Mouse (Mus musculus) forebrain, embryonic 12.5 days (tissue): ENCODE data around the gene Gm21988. TPM values are rescaled to one million over a fixed set of nuclear protein-coding genes. Genes with fewer than 3 reads are reported as not detected.

Source experiments
- ATAC-seq: fragments of 200-750 bp; cut with Nextera tagmentation; 2 replicates; pipeline ENCODE4 v1.8.0; 2017; ENCODE audit warnings: moderate TSS enrichment; ENCODE audit not compliant: low FRiP score
- H3K27ac ChIP-seq: fragments of 300-500 bp; sonication (generic); 2 replicates; pipeline ENCODE4 v1.5.1; 2016; ENCODE audit warnings: mild to moderate bottlenecking
- H3K27me3 ChIP-seq: fragments of 300-500 bp; sonication (generic); 2 replicates; pipeline ENCODE4 v1.6.1; 2016; ENCODE audit warnings: mild to moderate bottlenecking
- H3K36me3 ChIP-seq: fragments of 300-500 bp; sonication (generic); replicated peaks from 2 replicates; pipeline ENCODE4 v1.6.1; 2016; ENCODE audit warnings: mild to moderate bottlenecking
- H3K4me1 ChIP-seq: fragments of 300-500 bp; sonication (generic); 2 replicates; pipeline ENCODE4 v1.6.1; 2016
- H3K4me2 ChIP-seq: fragments of 300-500 bp; sonication (generic); 2 replicates; pipeline ENCODE4 v1.6.1; 2016; ENCODE audit warnings: mild to moderate bottlenecking, moderate library complexity
- H3K4me3 ChIP-seq: fragments of 300-500 bp; sonication (generic); replicated peaks from 2 replicates; pipeline ENCODE4 v1.5.1; 2016; ENCODE audit warnings: mild to moderate bottlenecking
- H3K9ac ChIP-seq: fragments of 300-500 bp; sonication (generic); 2 replicates; pipeline ENCODE4 v1.6.1; 2016; ENCODE audit warnings: mild to moderate bottlenecking
- H3K9me3 ChIP-seq: fragments of 300-500 bp; sonication (generic); 2 replicates; pipeline ENCODE4 v1.6.1; 2016
- WGBS: fragments of 180-500 bp; shearing (Covaris S2); methylation state at CpG from one replicate; pipeline ENCODE4 v1.1.7; 2016; 5-methylcytosine and 5-hydroxymethylcytosine counted together
- polyA plus RNA-seq: library from polyadenylated mRNA; unstranded; fragments of >200 nt; fragmentation: Nextera tagmentation; extraction: Ambion mirVana; gene quantifications from 2 replicates; pipeline ENCODE4 v1.2.1, GENCODE M21; 2016

Gene Gm21988
- polyA plus RNA-seq, 1 experiment from 2014 or later: 11.2 TPM

GRCm38 (mm10) chr11:70254931-70255531 is 15.4 kb upstream of the Gm21988 start, which contains the start of gene Alox12:
TSS of gene Alox12 (minus strand) at chr11:70255353.
- Histone ChIP-seq H3K36me3 (no peaks in the 10 kb centered on the region), H3K9ac (no peak within 1 kb of the TSS), H3K4me1 (peaks cover 12% of the 10 kb centered on the region; the same call in 1 of the 2 replicates), H3K4me2 (peak within 1 kb of the TSS; percentile 39), H3K4me3 (peak within 1 kb of the TSS; percentile 24), H3K27me3 (peaks cover 72% of the 10 kb centered on the region), H3K9me3 (no peaks in the 10 kb centered on the region), H3K27ac (no peak within 1 kb of the TSS)
- WGBS: 1% methylated on average over 25 of the region's 25 CpGs
- no peak for ATAC-seq

- H3K9me3 ChIP-seq: no peaks in the 10 kb centered on the region
- WGBS: 7% methylated on average over 18 of the region's 18 CpGs
- peak overlapping the region; percentile 24 for H3K4me3 ChIP-seq
- H3K4me2 ChIP-seq: peak overlapping the region; percentile 39; the same call in 1 of the 2 replicates
- no peak for ATAC-seq
- H3K4me1 ChIP-seq: peaks cover 12% of the 10 kb centered on the region; the same call in 1 of the 2 replicates
- H3K36me3 ChIP-seq: no peaks in the 10 kb centered on the region
- no peak overlapping the region for H3K27ac ChIP-seq
- H3K27me3 ChIP-seq: peaks cover 73% of the 10 kb centered on the region
- H3K9ac ChIP-seq: no peak overlapping the region
Measured at GRCm38 (mm10) chr11:70254337-70254736, 14.7 kb upstream of the Gm21988 start.

GRCm38 (mm10) chr11:70251853-70252252 is 12.2 kb upstream of the Gm21988 start:
- peaks cover 76% of the 10 kb centered on the region for H3K27me3 ChIP-seq

GRCm38 (mm10) chr11:70250150-70250549 is 10.5 kb upstream of the Gm21988 start:
- H3K4me3 ChIP-seq: no peak overlapping the region
- peaks cover 11% of the 10 kb centered on the region; the same call in 1 of the 2 replicates for H3K4me1 ChIP-seq
- 77% methylated on average over 11 of the region's 11 CpGs for WGBS
- H3K27ac ChIP-seq: no peak overlapping the region
- H3K4me2 ChIP-seq: no peak overlapping the region
- no peak for ATAC-seq
- no peaks in the 10 kb centered on the region for H3K36me3 ChIP-seq
- H3K27me3 ChIP-seq: peaks cover 62% of the 10 kb centered on the region
- no peaks in the 10 kb centered on the region for H3K9me3 ChIP-seq
- H3K9ac ChIP-seq: no peak overlapping the region

More at GRCm38 (mm10) chr11:70251853-70252252, 12.2 kb upstream of the Gm21988 start:
- 80% methylated on average over 8 of the region's 8 CpGs for WGBS
- ATAC-seq: no peak
- peaks cover 12% of the 10 kb centered on the region; the same call in 1 of the 2 replicates for H3K4me1 ChIP-seq
- H3K36me3 ChIP-seq: no peaks in the 10 kb centered on the region
- H3K27ac ChIP-seq: no peak overlapping the region
- no peak overlapping the region for H3K4me3 ChIP-seq
- no peak overlapping the region for H3K4me2 ChIP-seq
- H3K9ac ChIP-seq: no peak overlapping the region
- no peaks in the 10 kb centered on the region for H3K9me3 ChIP-seq

GRCm38 (mm10) chr11:70247136-70247845 is 7.7 kb upstream of the Gm21988 start:
- no peak overlapping the region for H3K27ac ChIP-seq
- ATAC-seq: no peak
- no peaks in the 10 kb centered on the region for H3K4me1 ChIP-seq
- H3K36me3 ChIP-seq: no peaks in the 10 kb centered on the region
- H3K4me2 ChIP-seq: no peak overlapping the region
- no peak overlapping the region for H3K4me3 ChIP-seq
- no peaks in the 10 kb centered on the region for H3K9me3 ChIP-seq
- 47% methylated on average over 9 of the region's 9 CpGs for WGBS
- H3K27me3 ChIP-seq: peaks cover 45% of the 10 kb centered on the region
- no peak overlapping the region for H3K9ac ChIP-seq

GRCm38 (mm10) chr11:70242591-70242990 is 3.0 kb upstream of the Gm21988 start:
- Histone ChIP-seq H3K27ac (no peak overlapping the region), H3K4me2 (no peak overlapping the region), H3K36me3 (no peaks in the 10 kb centered on the region), H3K4me1 (peaks cover 22% of the 10 kb centered on the region), H3K4me3 (no peak overlapping the region), H3K27me3 (peaks cover 18% of the 10 kb centered on the region), H3K9ac (no peak overlapping the region), H3K9me3 (no peaks in the 10 kb centered on the region)
- no peak for ATAC-seq
- 72% methylated on average over 11 of the region's 11 CpGs for WGBS

- Histone ChIP-seq H3K4me3 (peak overlapping the region; percentile 89), H3K4me1 (peaks cover 34% of the 10 kb centered on the region), H3K9me3 (no peaks in the 10 kb centered on the region), H3K4me2 (peak overlapping the region; percentile 98), H3K9ac (peak overlapping the region; percentile 85), H3K27me3 (0 out of 2 replicates have a peak, but pooled peaks cover under 1% of the 10 kb centered on the region), H3K27ac (peak overlapping the region; percentile 94), H3K36me3 (peaks cover 20% of the 10 kb centered on the region)
- no peak for ATAC-seq
- 14% methylated on average over 23 of the region's 23 CpGs for WGBS
Measured at GRCm38 (mm10) chr11:70238591-70239440, 814 bp downstream of the Gm21988 start.

GRCm38 (mm10) chr11:70237457-70238167 is 2.0 kb downstream of the Gm21988 start, which contains the start of gene 0610010K14Rik:
TSS of gene 0610010K14Rik (minus strand) at chr11:70237914.
- Histone ChIP-seq H3K27ac (peak within 1 kb of the TSS; percentile 94), H3K4me2 (peak within 1 kb of the TSS; percentile 98), H3K4me3 (peak within 1 kb of the TSS; percentile 89), H3K4me1 (peaks cover 41% of the 10 kb centered on the region), H3K27me3 (no peaks in the 10 kb centered on the region), H3K36me3 (peaks cover 20% of the 10 kb centered on the region), H3K9ac (peak within 1 kb of the TSS; percentile 85), H3K9me3 (no peaks in the 10 kb centered on the region)
- peak; percentile 93 for ATAC-seq
- WGBS: under 1% methylated on average over 67 of the region's 70 CpGs

- Histone ChIP-seq H3K9me3 (no peaks in the 10 kb centered on the region), H3K27me3 (peaks cover 5% of the 10 kb centered on the region; the same call in 1 of the 2 replicates), H3K4me3 (peak overlapping the region; percentile 89), H3K4me1 (peaks cover 46% of the 10 kb centered on the region), H3K4me2 (peak overlapping the region; percentile 98), H3K27ac (peak overlapping the region; percentile 94; the same call in 1 of the 2 replicates), H3K36me3 (peaks cover 20% of the 10 kb centered on the region), H3K9ac (peak overlapping the region; percentile 85)
- ATAC-seq: no peak
- 40% methylated on average over 7 of the region's 7 CpGs for WGBS
Measured at GRCm38 (mm10) chr11:70236717-70237116, 2.9 kb downstream of the Gm21988 start.

GRCm38 (mm10) chr11:70235254-70235900 is 4.3 kb downstream of the Gm21988 start:
- H3K9me3 ChIP-seq: no peaks in the 10 kb centered on the region
- no peak overlapping the region for H3K4me3 ChIP-seq
- H3K36me3 ChIP-seq: peaks cover 20% of the 10 kb centered on the region
- H3K27ac ChIP-seq: no peak overlapping the region
- 93% methylated on average over 12 of the region's 12 CpGs for WGBS
- peaks cover 12% of the 10 kb centered on the region for H3K27me3 ChIP-seq
- no peak for ATAC-seq
- no peak overlapping the region for H3K9ac ChIP-seq
- no peak overlapping the region for H3K4me2 ChIP-seq
- H3K4me1 ChIP-seq: peaks cover 43% of the 10 kb centered on the region

- H3K9me3 ChIP-seq: no peaks in the 10 kb centered on the region
Measured at GRCm38 (mm10) chr11:70234497-70234896, 5.1 kb downstream of the Gm21988 start.

More at GRCm38 (mm10) chr11:70234497-70234896, 5.1 kb downstream of the Gm21988 start:
- Histone ChIP-seq H3K4me3 (no peak overlapping the region), H3K36me3 (peaks cover 20% of the 10 kb centered on the region), H3K4me2 (no peak overlapping the region), H3K4me1 (peaks cover 48% of the 10 kb centered on the region), H3K27ac (no peak overlapping the region), H3K9ac (no peak overlapping the region), H3K27me3 (peaks cover 21% of the 10 kb centered on the region)
- 85% methylated on average over 8 of the region's 8 CpGs for WGBS
- ATAC-seq: no peak
